In the genomic region with DNA sequence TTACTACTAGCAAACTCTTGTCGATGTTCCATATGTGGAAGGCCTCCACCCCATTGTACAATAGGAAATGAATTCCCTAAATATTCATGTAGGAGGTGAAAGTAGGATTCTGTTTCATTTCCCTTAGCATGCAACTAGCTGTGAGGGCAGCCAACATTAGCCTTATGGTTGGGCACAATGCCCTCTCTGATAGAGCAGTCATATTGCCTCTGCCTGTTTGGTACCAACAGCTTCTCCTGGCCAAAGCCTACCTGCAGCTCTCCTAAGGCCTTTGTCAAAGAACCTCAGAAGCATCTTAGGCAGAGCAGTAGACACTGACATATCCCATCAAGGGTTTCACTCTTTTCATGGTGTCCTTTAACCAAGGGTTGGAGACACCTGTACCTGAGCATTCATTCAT, we compare ENCODE assay signal across 22 mouse cellular contexts.
"Had no signal": no experiment of that assay in that cellular context is flagged by ENCODE, and none has a peak within 500 bp of the region (broad histone marks: within the 10 kb centered on the region; RNA-seq: fewer than 3 reads in every experiment).

No protein-coding gene starts in this region.

- H3K4me3 ChIP-seq: kidney, embryonic 15.5 days; limb, embryonic 12.5 days; limb, embryonic 15.5 days; midbrain, embryonic 10.5 days; midbrain, embryonic 13.5 days; myocyte; stomach, embryonic 15.5 days had no signal

- H3K9ac ChIP-seq: kidney, embryonic 15.5 days; limb, embryonic 12.5 days; limb, embryonic 15.5 days; liver, embryonic 14.5 days; liver, postnatal 0 days; lung, embryonic 14.5 days; midbrain, embryonic 13.5 days; stomach, embryonic 15.5 days had no signal

- H3K4me2 ChIP-seq: kidney, embryonic 15.5 days; limb, embryonic 12.5 days; limb, embryonic 15.5 days; liver, embryonic 11.5 days; lung, embryonic 14.5 days; midbrain, embryonic 13.5 days; stomach, embryonic 15.5 days had no signal

- H3K36me3 ChIP-seq: limb, embryonic 12.5 days had no signal

- H3K4me1 ChIP-seq: kidney, embryonic 15.5 days; limb, embryonic 12.5 days; limb, embryonic 15.5 days; midbrain, embryonic 10.5 days; midbrain, embryonic 13.5 days; stomach, embryonic 15.5 days had no signal

- H3K27me3 ChIP-seq: kidney, embryonic 15.5 days; limb, embryonic 12.5 days; limb, embryonic 15.5 days; midbrain, embryonic 13.5 days; stomach, embryonic 15.5 days had no signal

- DNase-seq: kidney, adult 8-10 months; kidney, postnatal 10 days; kidney, postnatal 4 days; layer of hippocampus, adult 9-11 months; left cerebral cortex, postnatal 4 days; liver, postnatal 0 days; lung, embryonic 14.5 days; right cerebral cortex, postnatal 25 days; spleen, adult 18-20 months; thymus, postnatal 25 days had no signal

- H3K9me3 ChIP-seq: kidney, embryonic 15.5 days; limb, embryonic 12.5 days; limb, embryonic 15.5 days; midbrain, embryonic 10.5 days; midbrain, embryonic 13.5 days; stomach, embryonic 15.5 days had no signal

- H3K27ac ChIP-seq: kidney, embryonic 15.5 days; limb, embryonic 12.5 days; limb, embryonic 15.5 days; liver, embryonic 14.5 days; macrophage; midbrain, embryonic 10.5 days; midbrain, embryonic 13.5 days; stomach, embryonic 15.5 days had no signal

- ATAC-seq: liver, postnatal 0 days; lung, postnatal 0 days; midbrain, embryonic 13.5 days; midbrain, embryonic 16.5 days had no signal
